Mouse (Mus musculus) CH12.LX (cell line): ENCODE measurements around the gene Srsf2. TPM values are rescaled to one million over a fixed set of nuclear protein-coding genes. Genes with fewer than 3 reads are reported as not detected.
A peak's percentile ranks its signal among the peaks of the same experiment; 100 is the strongest.

Source experiments
- DNase-seq: peaks from one replicate; pipeline ENCODE4 v3.0.0-alpha.2; 2013; ENCODE audit errors: extremely low read depth
- H3K27ac ChIP-seq: 2 replicates; pipeline ENCODE4 v1.5.1; 2012; ENCODE audit warnings: low read depth, mild to moderate bottlenecking, control low read depth, moderate library complexity; ENCODE audit not compliant: insufficient read depth
- H3K27me3 ChIP-seq: replicated peaks from 2 replicates; pipeline ENCODE3; 2012; ENCODE audit warnings: inconsistent platforms
- H3K36me3 ChIP-seq, 2 experiments: replicated peaks in 1 of 2; 2 replicates each; pipeline versions ENCODE3 to v1.6.1; 2012; ENCODE audit warnings: inconsistent platforms in 1 of 2, low read length in 1 of 2, mild to moderate bottlenecking in 1 of 2, mixed read lengths in 1 of 2, moderate library complexity in 1 of 2; ENCODE audit not compliant: control insufficient read depth in 1 of 2, insufficient read depth in 1 of 2
- H3K4me1 ChIP-seq, 2 experiments: 2 replicates each; pipeline ENCODE4 v1.6.1; 2012; ENCODE audit warnings: inconsistent platforms in 1 of 2, moderate library complexity in 1 of 2; ENCODE audit not compliant: insufficient read depth in 2 of 2, control insufficient read depth in 1 of 2
- H3K4me2 ChIP-seq: 2 replicates; pipeline ENCODE4 v1.6.1; 2012; ENCODE audit warnings: low read depth, mild to moderate bottlenecking, control low read depth; ENCODE audit not compliant: poor library complexity, insufficient read depth, severe bottlenecking
- H3K4me3 ChIP-seq, 3 experiments: fragments of 150-350 bp in 1 of 3; sonication (generic) in 1 of 3; replicated peaks in 1 of 3; 2 replicates each; pipeline versions ENCODE3 to v1.5.1; 2011 to 2012; ENCODE audit warnings: low read depth in 2 of 3, low read length in 2 of 3, mild to moderate bottlenecking in 2 of 3, moderate library complexity in 2 of 3, control low read depth in 1 of 3, improper control_type of control experiment in 1 of 3, inconsistent platforms in 1 of 3, mixed read lengths in 1 of 3; ENCODE audit not compliant: poor library complexity in 1 of 3
- H3K79me2 ChIP-seq: replicated peaks from 2 replicates; pipeline ENCODE4 v1.6.1; 2012; ENCODE audit warnings: mild to moderate bottlenecking, moderate library complexity; ENCODE audit not compliant: control insufficient read depth, poor library complexity, insufficient read depth, severe bottlenecking; ENCODE audit errors: extremely low read depth
- H3K9ac ChIP-seq: 2 replicates; pipeline ENCODE4 v1.6.1; 2012; ENCODE audit warnings: low read depth, mild to moderate bottlenecking, control low read depth, moderate library complexity; ENCODE audit not compliant: insufficient read depth
- H3K9me3 ChIP-seq: replicated peaks from 2 replicates; pipeline ENCODE3; 2012; ENCODE audit warnings: low read length, inconsistent platforms, mixed read lengths
- BHLHE40 ChIP-seq: IDR thresholded peaks from 2 replicates; pipeline ENCODE4 v1.6.1; 2011; ENCODE audit warnings: mild to moderate bottlenecking, low read depth, low read length, improper control_type of control experiment
- CHD1 ChIP-seq: IDR thresholded peaks from 2 replicates; pipeline ENCODE4 v1.6.1; 2012; ENCODE audit warnings: low read depth, low read length, improper control_type of control experiment, inconsistent platforms
- CHD2 ChIP-seq: IDR thresholded peaks from 2 replicates; pipeline ENCODE4 v1.6.1; 2011; ENCODE audit warnings: low read length, improper control_type of control experiment
- CTCF ChIP-seq, 2 experiments: IDR thresholded peaks in 1 of 2; conservative IDR thresholded peaks in 1 of 2; 2 replicates each; pipeline ENCODE4 v1.5.1; 2011 to 2012; ENCODE audit warnings: low read depth in 2 of 2, low read length in 2 of 2, improper control_type of control experiment in 1 of 2, inconsistent platforms in 1 of 2, mild to moderate bottlenecking in 1 of 2, moderate library complexity in 1 of 2
- E2F4 ChIP-seq: IDR thresholded peaks from 2 replicates; pipeline ENCODE4 v1.6.1; 2011; ENCODE audit warnings: low read depth, low read length, improper control_type of control experiment; ENCODE audit not compliant: insufficient replicate concordance
- ELF1 ChIP-seq: IDR thresholded peaks from 2 replicates; pipeline ENCODE4 v1.6.1; 2014; ENCODE audit warnings: low read depth, mild to moderate bottlenecking, inconsistent platforms, low read length, improper control_type of control experiment
- ETS1 ChIP-seq: conservative IDR thresholded peaks from 2 replicates; pipeline ENCODE4 v1.6.1; 2012; ENCODE audit warnings: low read depth, mild to moderate bottlenecking, inconsistent platforms, low read length, improper control_type of control experiment, moderate library complexity
- GABPA ChIP-seq: IDR thresholded peaks from 2 replicates; pipeline ENCODE4 v1.6.1; 2012; ENCODE audit warnings: low read depth, low read length, improper control_type of control experiment, inconsistent platforms; ENCODE audit not compliant: insufficient replicate concordance
- IRF4 ChIP-seq: IDR thresholded peaks from 2 replicates; pipeline ENCODE4 v1.6.1; 2014; ENCODE audit warnings: low read depth, mild to moderate bottlenecking, inconsistent platforms, low read length, improper control_type of control experiment
- JUN ChIP-seq: IDR thresholded peaks from 2 replicates; pipeline ENCODE4 v1.6.1; 2011; ENCODE audit warnings: low read depth, mild to moderate bottlenecking, low read length, improper control_type of control experiment, moderate library complexity; ENCODE audit not compliant: insufficient read depth
- JUND ChIP-seq: conservative IDR thresholded peaks from 2 replicates; pipeline ENCODE4 v1.6.1; 2011; ENCODE audit warnings: low read depth, low read length, improper control_type of control experiment
- KAT2A ChIP-seq: IDR thresholded peaks from 2 replicates; pipeline ENCODE4 v1.6.1; 2012; ENCODE audit warnings: low read length, improper control_type of control experiment, inconsistent platforms; ENCODE audit not compliant: insufficient replicate concordance
- MAFK ChIP-seq: IDR thresholded peaks from 2 replicates; pipeline ENCODE4 v1.6.1; 2011; ENCODE audit warnings: low read length, improper control_type of control experiment; ENCODE audit not compliant: insufficient replicate concordance
- MAX ChIP-seq: IDR thresholded peaks from 2 replicates; pipeline ENCODE4 v1.6.1; 2011; ENCODE audit warnings: low read length, improper control_type of control experiment
- MAZ ChIP-seq: IDR thresholded peaks from 2 replicates; pipeline ENCODE4 v1.6.1; 2012; ENCODE audit warnings: low read depth, mild to moderate bottlenecking, inconsistent platforms, low read length, improper control_type of control experiment, moderate library complexity
- MEF2A ChIP-seq: IDR thresholded peaks from 2 replicates; pipeline ENCODE4 v1.6.1; 2014; ENCODE audit warnings: low read depth, mild to moderate bottlenecking, inconsistent platforms, low read length, improper control_type of control experiment, borderline replicate concordance
- MYC ChIP-seq: IDR thresholded peaks from 2 replicates; pipeline ENCODE4 v1.6.1; 2011; ENCODE audit warnings: low read depth, mild to moderate bottlenecking, improper control_type of control experiment, low read length
- NRF1 ChIP-seq: IDR thresholded peaks from 2 replicates; pipeline ENCODE4 v1.6.1; 2014; ENCODE audit warnings: low read depth, mild to moderate bottlenecking, inconsistent platforms, low read length, improper control_type of control experiment, moderate library complexity
- PAX5 ChIP-seq: IDR thresholded peaks from 2 replicates; pipeline ENCODE4 v1.6.1; 2012; ENCODE audit warnings: low read length, inconsistent platforms, mixed read lengths
- POLR2A ChIP-seq: IDR thresholded peaks from 2 replicates; pipeline ENCODE4 v1.6.1; 2011; ENCODE audit warnings: low read depth, mild to moderate bottlenecking, improper control_type of control experiment, low read length
- POLR2AphosphoS2 ChIP-seq: IDR thresholded peaks from 2 replicates; pipeline ENCODE4 v1.6.1; 2011; ENCODE audit warnings: low read depth, low read length, improper control_type of control experiment
- RCOR1 ChIP-seq: conservative IDR thresholded peaks from 2 replicates; pipeline ENCODE4 v1.6.1; 2012; ENCODE audit warnings: low read depth, mild to moderate bottlenecking, inconsistent platforms, low read length, improper control_type of control experiment
- SMC3 ChIP-seq: IDR thresholded peaks from 2 replicates; pipeline ENCODE4 v1.6.1; 2011; ENCODE audit warnings: low read depth, low read length, improper control_type of control experiment
- TBP ChIP-seq: conservative IDR thresholded peaks from 2 replicates; pipeline ENCODE4 v1.6.1; 2011; ENCODE audit warnings: low read depth, low read length, improper control_type of control experiment
- TCF12 ChIP-seq: IDR thresholded peaks from 2 replicates; pipeline ENCODE4 v1.6.1; 2014; ENCODE audit warnings: low read depth, mild to moderate bottlenecking, inconsistent platforms, low read length, improper control_type of control experiment
- USF1 ChIP-seq: IDR thresholded peaks from 2 replicates; pipeline ENCODE4 v1.6.1; 2014; ENCODE audit warnings: low read depth, mild to moderate bottlenecking, inconsistent platforms, low read length, improper control_type of control experiment
- USF2 ChIP-seq: conservative IDR thresholded peaks from 2 replicates; pipeline ENCODE4 v1.6.1; 2011; ENCODE audit warnings: low read depth, low read length, improper control_type of control experiment
- ZKSCAN1 ChIP-seq: IDR thresholded peaks from 2 replicates; pipeline ENCODE4 v1.6.1; 2012; ENCODE audit warnings: low read depth, inconsistent platforms, low read length, improper control_type of control experiment, borderline replicate concordance
- ZMIZ1 ChIP-seq: IDR thresholded peaks from 2 replicates; pipeline ENCODE4 v1.6.1; 2012; ENCODE audit warnings: low read depth, mild to moderate bottlenecking, inconsistent platforms, low read length, improper control_type of control experiment
- ZNF384 ChIP-seq: IDR thresholded peaks from 2 replicates; pipeline ENCODE4 v1.6.1; 2012; ENCODE audit warnings: low read depth, low read length, improper control_type of control experiment, inconsistent platforms
- dilution Hi-C: fragments of 300-500 bp; cut with MboI; formaldehyde crosslinking; loops from 2 replicates; pipeline ENCODE4 v1.14.3; 2020; ENCODE audit warnings: low sequenced_read_pairs; ENCODE audit not compliant: extremely low pct_unique_long_range_greater_than_20kb, extremely low pct_ligation_motif_present
- in situ Hi-C: fragments of 300-500 bp; cut with MboI; formaldehyde crosslinking; loops from 3 replicates; pipeline ENCODE4 v1.14.3; 2019; ENCODE audit warnings: low sequenced_read_pairs, low pct_ligation_motif_present, low pct_unique_long_range_greater_than_20kb, mixed read lengths
- polyA plus RNA-seq: library from polyadenylated mRNA; unstranded; fragments of >175 nt; gene quantifications from 2 replicates; pipeline ENCODE4 v1.2.1, GENCODE M21; 2012; ENCODE audit warnings: low read depth; ENCODE audit not compliant: insufficient read length
- total RNA-seq, 2 experiments: library from RNA; depleted of rRNA; stranded (reverse); fragments of 300-350 nt in 1 of 2; fragments of >200 nt in 1 of 2; gene quantifications; 2 replicates each; pipeline ENCODE4 v1.2.3; 2012 to 2014

The Srsf2 gene
- total and polyA plus RNA-seq, 3 experiments, result 298 to 1,224 (median 471) TPM

GRCm38 (mm10) chr11:116846593-116847181 is 6.2 kb downstream of the Srsf2 start:
- peak; percentile 34 for DNase-seq
- in situ Hi-C loops (no loop called here), dilution Hi-C loops (no loop called here)
- H3K9ac ChIP-seq, result no peak overlapping the region
- no peaks in the 10 kb centered on the region for H3K27me3 ChIP-seq
- no peaks in the 10 kb centered on the region for H3K9me3 ChIP-seq
- no peak overlapping the region for H3K4me2 ChIP-seq
- H3K27ac ChIP-seq, result 0 out of 2 replicates have a peak overlapping the region, but pooled peaks have one; percentile 12
- H3K4me3 ChIP-seq, result no peak overlapping the region
- peaks cover 5 to 57% of the 10 kb centered on the region in 2 experiments; a peak in 3 of 4 replicates for H3K4me1 ChIP-seq
- peaks cover 67% of the 10 kb centered on the region for H3K79me2 ChIP-seq
- TF ChIP-seq SMC3 (no peak), USF2 (peak; percentile 65), NRF1 (no peak), ZMIZ1 (no peak), IRF4 (no peak)
- peaks cover 25 to 51% of the 10 kb centered on the region in 2 experiments for H3K36me3 ChIP-seq

DNA sequence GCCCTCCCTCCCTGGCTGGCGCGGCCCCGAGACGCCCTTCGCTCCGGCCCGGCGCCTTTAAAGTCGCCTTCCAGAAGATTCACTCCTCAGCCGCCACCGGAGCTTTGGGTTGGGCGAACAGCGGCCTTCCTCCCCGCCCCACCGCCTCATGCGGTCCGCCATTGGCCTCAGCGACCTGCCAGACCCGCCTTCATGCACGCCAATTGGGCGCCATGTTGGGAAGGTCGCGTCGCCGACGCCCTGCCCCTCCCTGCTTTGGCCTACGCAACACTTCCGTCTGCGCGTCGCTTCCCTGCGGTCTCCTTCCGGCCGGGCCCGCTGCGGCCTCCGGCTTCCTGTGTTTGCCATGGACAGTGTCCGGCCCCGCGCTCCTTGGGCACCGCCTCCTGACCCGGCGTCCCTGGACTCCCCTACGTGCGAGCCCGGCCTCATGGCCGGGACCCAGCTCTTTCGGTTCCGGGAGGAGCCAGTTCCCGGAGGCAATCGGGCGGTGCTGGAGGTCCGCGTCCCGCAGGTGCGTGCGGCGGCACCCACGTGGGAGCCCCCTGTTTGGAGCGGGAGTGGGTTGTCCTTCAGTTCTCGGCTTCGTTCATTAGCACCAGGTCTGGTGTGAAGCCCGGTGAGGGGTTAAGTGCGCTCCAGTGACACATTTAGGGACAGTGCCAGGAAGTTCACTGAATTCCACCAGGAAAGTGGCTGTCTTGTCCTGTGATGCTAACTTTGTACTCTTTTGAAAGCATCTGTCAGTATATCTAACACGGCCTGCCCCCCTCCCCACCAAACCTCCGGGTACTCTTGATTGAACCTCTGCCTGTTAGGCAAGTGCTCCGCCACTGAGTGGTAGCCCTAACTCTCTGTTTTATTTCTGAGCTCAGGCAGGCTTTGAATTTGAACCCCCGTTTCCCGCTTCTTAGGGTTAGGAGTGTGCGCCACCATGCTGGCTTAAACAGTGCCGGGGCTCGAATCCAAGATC is 9.3 kb downstream of the Srsf2 start, which contains the start of the genes Mettl23 and Jmjd6:
Gene Mettl23, plus strand, starts transcription at position 18 of the 973 bp plus-strand sequence.
Gene Jmjd6, minus strand, starts transcription at position 189 of the 973 bp plus-strand sequence.
- Histone ChIP-seq H3K9me3 (no peaks in the 10 kb centered on the region), H3K4me1 (peaks cover 15 to 73% of the 10 kb centered on the region in 2 experiments), H3K4me3 (peak within 1 kb of the TSS; percentile 83 to 98 (median 88)), H3K36me3 (peaks cover 31 to 59% of the 10 kb centered on the region in 2 experiments), H3K27me3 (no peaks in the 10 kb centered on the region), H3K4me2 (peak within 1 kb of the TSS; percentile 92), H3K79me2 (peaks cover 63% of the 10 kb centered on the region), H3K9ac (peak within 1 kb of the TSS; percentile 92), H3K27ac (peak within 1 kb of the TSS; percentile 89)
- dilution Hi-C loops (no loop called here), in situ Hi-C loops (no loop called here)
- peak; percentile 98 for DNase-seq
- TF ChIP-seq SMC3 (no peak), USF2 (no peak), JUN (no peak), JUND (no peak), MAZ (peak; percentile 98), CHD1 (no peak), ZKSCAN1 (no peak), USF1 (no peak), RCOR1 (no peak), POLR2AphosphoS2 (peak; percentile 84; the same call in 1 of the 2 replicates), MAFK (no peak), POLR2A (peak; percentile 86), KAT2A (no peak; the same call in 1 of the 2 replicates), TCF12 (peak; percentile 70), MEF2A (peak; percentile 84; the same call in 1 of the 2 replicates), CTCF (conservative IDR thresholded peaks at IDR 0.05 in 1 of 2, IDR thresholded peaks at IDR 0.05 in 1 of 2; ENCODE audit: low read depth in 2 of 2, low read length in 2 of 2) (no peak), CHD2 (peak; percentile 87), E2F4 (no peak), ETS1 (no peak), ZNF384 (no peak), GABPA (no peak), MAX (peak; percentile 88; the same call in 1 of the 2 replicates), PAX5 (no peak), ELF1 (peak; percentile 99), TBP (no peak; the same call in 1 of the 2 replicates), MYC (peak; percentile 96), BHLHE40 (no peak; the same call in 1 of the 2 replicates)
